Mouse (Mus musculus) cerebellum, adult 9-10 months (tissue): ENCODE measurements at regions not wholly inside any gene's neighbourhood (a gene's known extent, or its start where the extent isn't known, plus 50 kb on each side); places are given as distances from the start of the nearest gene placed in this dataset.
A peak's percentile ranks its signal among the peaks of the same experiment; 100 is the strongest.

ENCODE experiments used
- DNase-seq: peaks from one replicate; pipeline ENCODE4 v3.0.0; 2022

GRCm38 (mm10) chr11:92405818-92406217 lies 692.0 kb upstream of the Car10 start:
- DNase-seq: peak; percentile 47

- no peak for DNase-seq
Measured at GRCm38 (mm10) chr11:92451372-92451771, 646.5 kb upstream of the Car10 start.

GRCm38 (mm10) chr11:92495291-92495690 lies 602.5 kb upstream of the Car10 start:
- no peak for DNase-seq
